Mouse (Mus musculus) E14TG2a.4 (cell line): Measurements from ENCODE around the gene Sfxn5.

Experiments
- H3K27me3 ChIP-seq: 2 replicates; pipeline ENCODE4 v1.6.1; 2014; ENCODE audit warnings: low read length, control low read depth; ENCODE audit not compliant: insufficient read depth
- H3K36me3 ChIP-seq: 2 replicates; pipeline ENCODE4 v1.6.1; 2014; ENCODE audit warnings: low read length, control low read depth; ENCODE audit not compliant: insufficient read depth
- H3K4me1 ChIP-seq: replicated peaks from 2 replicates; pipeline ENCODE4 v1.6.1; 2014; ENCODE audit warnings: low read depth, low read length, control low read depth
- H3K4me3 ChIP-seq: replicated peaks from 2 replicates; pipeline ENCODE4 v1.5.1; 2014; ENCODE audit warnings: mild to moderate bottlenecking, low read length
- H3K9me3 ChIP-seq: 2 replicates; pipeline ENCODE4 v1.6.1; 2014; ENCODE audit warnings: low read length, control low read depth
- CTCF ChIP-seq: conservative IDR thresholded peaks from 2 replicates; pipeline ENCODE4 v1.5.1; 2014; ENCODE audit warnings: low read length
- NANOG ChIP-seq: IDR thresholded peaks from 2 replicates; pipeline ENCODE4 v1.6.1; 2014; ENCODE audit warnings: borderline replicate concordance, low read length, mixed read lengths
- POU5F1 ChIP-seq: IDR thresholded peaks from 2 replicates; pipeline ENCODE4 v1.6.1; 2014; ENCODE audit warnings: low read length, borderline replicate concordance

The Sfxn5 gene

DNA sequence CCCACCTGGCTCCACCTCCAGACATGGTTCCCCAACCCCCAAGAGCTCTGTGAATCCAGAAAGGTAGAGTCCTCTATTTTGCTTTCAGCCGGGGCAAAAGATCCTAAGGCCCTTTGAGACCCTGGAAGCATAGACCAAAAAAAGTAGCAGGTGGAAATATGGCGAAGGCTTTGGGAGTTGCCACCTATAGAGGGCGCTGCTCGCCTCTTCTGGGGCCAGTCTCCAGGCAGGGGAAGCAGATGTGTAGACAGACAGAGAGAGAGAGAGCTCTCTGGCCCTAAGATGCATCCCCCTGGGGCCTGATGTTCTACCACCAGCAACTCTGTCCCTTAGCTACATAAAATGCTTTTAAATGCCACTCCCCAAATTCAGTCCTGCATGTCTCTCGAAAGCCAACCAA lies 96.2 kb downstream of the Sfxn5 start:
- H3K4me3 ChIP-seq = 0 out of 2 replicates have a peak overlapping the region, but pooled peaks have one; percentile 5
- H3K4me1 ChIP-seq = peaks cover 70% of the 10 kb centered on the region
- no peaks in the 10 kb centered on the region for H3K36me3 ChIP-seq
- no peak for TF ChIP-seq NANOG
- peak; percentile 91 for TF ChIP-seq CTCF
- no peaks in the 10 kb centered on the region for H3K9me3 ChIP-seq
- H3K27me3 ChIP-seq = no peaks in the 10 kb centered on the region

GRCm38 (mm10) chr6:85234796-85235195 lies 98.4 kb downstream of the Sfxn5 start:
- no peak for TF ChIP-seq CTCF
- TF ChIP-seq POU5F1 = no peak
- TF ChIP-seq NANOG = no peak
- peak overlapping the region; percentile 48 for H3K4me3 ChIP-seq
- H3K27me3 ChIP-seq = 0 out of 2 replicates have a peak, but pooled peaks cover 10% of the 10 kb centered on the region
- H3K9me3 ChIP-seq = no peaks in the 10 kb centered on the region
- H3K36me3 ChIP-seq = no peaks in the 10 kb centered on the region
- H3K4me1 ChIP-seq = peaks cover 87% of the 10 kb centered on the region

DNA sequence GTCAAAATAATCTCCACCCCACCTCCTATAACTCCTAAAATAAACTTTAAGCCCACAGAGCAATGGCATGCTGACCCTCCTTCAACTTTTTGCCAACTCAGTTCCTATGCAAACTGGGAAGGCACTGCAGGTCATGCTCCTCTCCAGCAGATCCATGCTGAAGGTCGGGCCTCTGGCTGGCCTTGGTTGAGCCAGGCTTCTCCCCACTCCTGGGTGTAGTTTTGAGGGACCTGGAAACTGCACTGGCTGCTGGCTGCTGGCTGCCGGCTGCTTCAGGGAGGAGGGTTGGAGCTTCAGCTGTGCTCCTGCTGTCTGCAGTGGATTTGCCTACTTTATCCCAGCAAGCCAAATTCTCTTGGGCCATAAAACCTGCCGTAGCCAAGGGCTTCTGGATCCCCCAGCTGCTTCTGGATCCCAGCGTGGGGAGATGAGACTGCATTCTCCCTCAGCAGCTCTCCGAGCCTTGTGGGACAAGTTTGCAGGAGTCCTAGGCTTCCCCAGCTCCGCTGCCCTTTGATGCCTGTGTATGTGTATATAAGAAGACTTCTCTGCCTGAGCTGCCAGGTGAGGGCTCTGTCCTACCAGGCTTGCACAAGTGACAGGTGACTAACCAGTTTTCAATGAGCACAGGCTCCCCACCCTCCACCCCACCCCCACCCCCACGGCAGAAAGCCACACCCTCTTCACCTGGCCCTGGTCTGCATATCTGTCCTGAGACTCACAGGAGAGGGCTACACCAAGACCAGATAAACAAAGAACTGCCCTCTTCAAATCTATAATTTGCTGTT lies 100.2 kb downstream of the Sfxn5 start:
- no peaks in the 10 kb centered on the region for H3K9me3 ChIP-seq
- H3K36me3 ChIP-seq = no peaks in the 10 kb centered on the region
- TF ChIP-seq NANOG (no peak), CTCF (no peak), POU5F1 (no peak)
- H3K4me3 ChIP-seq = peak overlapping the region; percentile 29
- H3K4me1 ChIP-seq = peaks cover 79% of the 10 kb centered on the region
- H3K27me3 ChIP-seq = peaks cover 15% of the 10 kb centered on the region; the same call in 1 of the 2 replicates

DNA sequence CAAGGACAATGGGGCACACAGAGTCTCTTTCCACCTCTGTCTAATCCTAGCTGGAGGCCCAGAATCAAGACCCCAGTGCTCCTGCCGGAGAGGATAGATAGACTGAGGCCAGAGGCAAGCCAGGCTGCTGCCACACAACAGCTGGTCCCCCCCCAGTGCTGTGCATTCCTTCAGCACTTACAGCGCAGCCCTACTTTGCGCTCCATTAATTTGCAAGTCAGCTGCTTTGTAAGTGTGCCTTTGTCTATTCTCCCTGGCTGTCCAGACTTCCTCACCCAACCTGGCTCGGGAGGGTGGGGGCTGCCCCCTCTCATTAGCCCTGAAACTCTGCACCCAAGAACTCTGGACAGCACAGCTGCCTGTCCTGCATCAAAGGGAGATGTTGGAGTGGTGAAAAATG lies 101.2 kb downstream of the Sfxn5 start:
- Histone ChIP-seq H3K4me1 (peaks cover 70% of the 10 kb centered on the region), H3K9me3 (no peaks in the 10 kb centered on the region), H3K27me3 (peaks cover 18% of the 10 kb centered on the region), H3K36me3 (no peaks in the 10 kb centered on the region), H3K4me3 (peak overlapping the region; percentile 39; the same call in 1 of the 2 replicates)
- TF ChIP-seq POU5F1 = no peak
- TF ChIP-seq NANOG = no peak
- no peak for TF ChIP-seq CTCF

DNA sequence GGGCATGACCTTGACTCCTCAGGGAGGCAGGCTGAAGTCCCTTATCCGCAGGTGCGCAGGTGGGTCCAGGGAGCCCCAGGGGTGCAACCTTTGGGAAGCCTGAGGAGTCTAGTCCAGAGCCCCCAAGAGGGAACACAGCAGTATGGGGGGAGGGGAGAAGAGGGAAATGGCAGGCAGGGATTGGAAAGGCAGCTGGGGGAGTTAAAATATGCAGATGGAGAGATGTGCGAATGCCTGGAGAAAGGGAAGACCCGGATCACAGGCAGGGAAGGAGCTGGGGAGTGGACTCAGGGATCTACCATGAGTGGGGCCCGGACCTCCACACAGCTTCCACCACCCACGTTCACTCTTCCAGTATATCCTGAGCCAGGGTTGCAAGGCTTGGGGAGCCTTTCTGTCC lies 101.8 kb downstream of the Sfxn5 start:
- Histone ChIP-seq H3K4me1 (peaks cover 70% of the 10 kb centered on the region), H3K36me3 (no peaks in the 10 kb centered on the region), H3K27me3 (peaks cover 21% of the 10 kb centered on the region), H3K9me3 (no peaks in the 10 kb centered on the region), H3K4me3 (peak overlapping the region; percentile 39; the same call in 1 of the 2 replicates)
- TF ChIP-seq CTCF = no peak
- no peak for TF ChIP-seq NANOG
- TF ChIP-seq POU5F1 = no peak

GRCm38 (mm10) chr6:85230762-85231161 lies 102.5 kb downstream of the Sfxn5 start:
- Histone ChIP-seq H3K4me1 (peaks cover 64% of the 10 kb centered on the region), H3K9me3 (no peaks in the 10 kb centered on the region), H3K36me3 (no peaks in the 10 kb centered on the region), H3K4me3 (no peak overlapping the region), H3K27me3 (peaks cover 23% of the 10 kb centered on the region)
- TF ChIP-seq CTCF (no peak), NANOG (no peak), POU5F1 (no peak)

- H3K27me3 ChIP-seq = peaks cover 40% of the 10 kb centered on the region
- H3K36me3 ChIP-seq = no peaks in the 10 kb centered on the region
- H3K4me1 ChIP-seq = peaks cover 62% of the 10 kb centered on the region
- no peaks in the 10 kb centered on the region for H3K9me3 ChIP-seq
- no peak for TF ChIP-seq CTCF
- no peak for TF ChIP-seq POU5F1
- TF ChIP-seq NANOG = no peak
- no peak overlapping the region for H3K4me3 ChIP-seq
Measured at GRCm38 (mm10) chr6:85227520-85227919, 105.7 kb downstream of the Sfxn5 start.

- Histone ChIP-seq H3K4me1 (peaks cover 59% of the 10 kb centered on the region), H3K9me3 (no peaks in the 10 kb centered on the region)
Measured at GRCm38 (mm10) chr6:85226570-85226969, 106.7 kb downstream of the Sfxn5 start.

GRCm38 (mm10) chr6:85224442-85224891 lies 108.8 kb downstream of the Sfxn5 start:
- no peak overlapping the region for H3K4me3 ChIP-seq
- TF ChIP-seq NANOG = no peak
- TF ChIP-seq CTCF = no peak
- TF ChIP-seq POU5F1 = no peak
- H3K27me3 ChIP-seq = peaks cover 29% of the 10 kb centered on the region
- no peaks in the 10 kb centered on the region for H3K9me3 ChIP-seq
- peaks cover 61% of the 10 kb centered on the region for H3K4me1 ChIP-seq
- H3K36me3 ChIP-seq = no peaks in the 10 kb centered on the region

More at GRCm38 (mm10) chr6:85226570-85226969, 106.7 kb downstream of the Sfxn5 start:
- H3K36me3 ChIP-seq = no peaks in the 10 kb centered on the region
- H3K27me3 ChIP-seq = peaks cover 40% of the 10 kb centered on the region
- H3K4me3 ChIP-seq = no peak overlapping the region
- no peak for TF ChIP-seq NANOG
- no peak for TF ChIP-seq CTCF
- TF ChIP-seq POU5F1 = no peak
